Mouse (Mus musculus): Measurements from ENCODE around the gene Adamts12. TPM values are rescaled to one million over a fixed set of nuclear protein-coding genes. Genes with fewer than 3 reads are reported as not detected.
A peak's percentile ranks its signal among the peaks of the same experiment; 100 is the strongest.

The Adamts12 gene
- total and polyA plus RNA-seq, 2 experiments from 2014 or later: 0.58 to 5.4 TPM

DNA sequence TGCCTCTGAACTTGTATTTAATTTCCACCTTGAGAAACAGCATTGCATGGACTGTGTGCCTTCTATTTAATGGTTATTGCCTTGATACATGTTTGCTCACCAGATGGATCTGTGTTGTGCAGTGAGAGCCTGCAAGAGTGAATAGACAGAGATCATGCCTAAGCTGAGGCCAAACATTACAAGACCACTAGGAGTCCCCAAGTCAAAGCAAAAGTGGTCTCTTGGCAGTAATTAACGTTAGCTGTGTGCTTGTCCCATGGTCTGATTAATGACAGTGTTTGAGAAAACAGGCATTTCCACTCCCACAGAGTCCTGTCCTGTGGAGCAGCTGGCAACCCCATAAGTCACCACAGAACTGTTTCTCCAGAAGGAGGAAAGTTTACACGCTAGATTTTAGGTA, 96.2 kb downstream of the Adamts12 start:
- ATAC-seq: no peak
- H3K4me3 ChIP-seq (ENCODE audit: low read depth, low read length): no peak overlapping the region
- no peaks in the 10 kb centered on the region for H3K36me3 ChIP-seq (ENCODE audit: insufficient read depth)
- H3K27ac ChIP-seq (ENCODE audit: low read depth, low read length): no peak overlapping the region
- no peak overlapping the region for H3K4me2 ChIP-seq (ENCODE audit: low read depth)
- TF ChIP-seq CTCF (IDR thresholded peaks at IDR 0.05; ENCODE audit: low read depth): peak; percentile 30
- no peak overlapping the region for H3K9ac ChIP-seq
- H3K9me3 ChIP-seq (ENCODE audit: low read length): no peaks in the 10 kb centered on the region
- no peaks in the 10 kb centered on the region for H3K4me1 ChIP-seq (ENCODE audit: insufficient read depth)
- no peak for DNase-seq
- no peaks in the 10 kb centered on the region for H3K27me3 ChIP-seq (ENCODE audit: insufficient read depth, low read length)
- WGBS: 54% methylated on average over 2 of the region's 2 CpGs

DNA sequence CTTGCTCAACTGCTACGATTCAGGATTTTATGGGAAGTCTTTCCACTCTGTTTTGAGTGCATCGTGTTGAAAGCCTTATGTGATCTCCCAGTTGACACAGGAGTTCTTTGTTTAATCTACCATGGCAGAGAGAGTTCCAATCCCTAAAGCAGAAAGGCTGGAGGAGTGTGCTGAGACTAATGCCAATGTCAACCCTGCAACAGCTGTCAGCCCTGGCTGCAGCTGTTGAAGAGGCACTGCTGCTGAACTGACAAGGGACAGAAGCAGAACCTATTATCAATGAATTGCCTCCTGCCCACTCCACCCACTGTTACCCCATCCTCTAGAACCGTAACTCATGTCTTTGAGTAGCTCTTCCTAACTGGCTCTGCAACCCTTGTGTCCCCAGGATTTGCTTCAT, 101.3 kb downstream of the Adamts12 start:
- H3K9ac ChIP-seq: no peak overlapping the region
- no peak for ATAC-seq
- WGBS: 75% methylated on average over 3 of the region's 3 CpGs
- no peaks in the 10 kb centered on the region for H3K36me3 ChIP-seq (ENCODE audit: insufficient read depth)
- H3K4me3 ChIP-seq (ENCODE audit: low read depth, low read length): no peak overlapping the region
- no peak overlapping the region for H3K27ac ChIP-seq (ENCODE audit: low read depth, low read length)
- no peaks in the 10 kb centered on the region for H3K4me1 ChIP-seq (ENCODE audit: insufficient read depth)
- H3K9me3 ChIP-seq (ENCODE audit: low read length): no peaks in the 10 kb centered on the region
- no peak overlapping the region for H3K4me2 ChIP-seq (ENCODE audit: low read depth)
- no peak for TF ChIP-seq CTCF (IDR thresholded peaks at IDR 0.05; ENCODE audit: low read depth)
- H3K27me3 ChIP-seq (ENCODE audit: insufficient read depth, low read length): no peaks in the 10 kb centered on the region
- no peak for DNase-seq

DNA sequence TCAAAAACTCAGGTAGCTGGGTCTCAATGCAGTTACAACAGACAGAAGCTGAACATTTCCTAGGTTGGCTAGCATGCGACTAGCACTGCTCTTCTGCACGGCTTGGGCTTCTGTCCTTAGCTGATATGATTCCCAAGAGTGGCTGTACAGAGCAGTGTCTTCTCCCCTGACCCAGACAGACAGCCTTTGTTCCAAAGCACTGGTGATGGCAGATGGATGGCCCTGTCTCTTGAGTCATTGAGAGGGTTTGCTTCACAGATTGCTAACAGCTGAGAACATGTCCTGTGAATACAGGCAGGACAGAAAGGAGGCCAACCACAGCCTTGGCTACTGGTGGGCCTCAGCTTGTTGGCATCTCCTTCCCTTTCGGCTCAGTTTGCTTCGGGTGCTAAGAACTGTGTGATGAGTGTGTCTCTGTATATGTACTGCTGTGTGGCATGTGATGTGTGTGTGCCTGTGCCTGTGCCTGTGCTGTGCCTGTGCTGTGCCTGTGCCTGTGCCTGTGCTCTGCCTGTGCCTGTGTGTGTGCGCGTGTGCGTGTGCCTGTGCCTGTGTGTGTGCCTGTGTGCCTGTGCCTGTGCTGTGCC, 109.4 kb downstream of the Adamts12 start:
- H3K9me3 ChIP-seq (ENCODE audit: low read length): no peaks in the 10 kb centered on the region
- H3K27ac ChIP-seq (ENCODE audit: low read depth, low read length): no peak overlapping the region
- H3K27me3 ChIP-seq (ENCODE audit: insufficient read depth, low read length): no peaks in the 10 kb centered on the region
- H3K4me2 ChIP-seq (ENCODE audit: low read depth): no peak overlapping the region
- no peaks in the 10 kb centered on the region for H3K36me3 ChIP-seq (ENCODE audit: insufficient read depth)
- H3K4me3 ChIP-seq (ENCODE audit: low read depth, low read length): no peak overlapping the region
- 97% methylated on average over 7 of the region's 7 CpGs for WGBS
- H3K4me1 ChIP-seq (ENCODE audit: insufficient read depth): no peaks in the 10 kb centered on the region
- DNase-seq: no peak
- no peak for TF ChIP-seq CTCF (IDR thresholded peaks at IDR 0.05; ENCODE audit: low read depth)
- H3K9ac ChIP-seq: no peak overlapping the region
- no peak for ATAC-seq

DNA sequence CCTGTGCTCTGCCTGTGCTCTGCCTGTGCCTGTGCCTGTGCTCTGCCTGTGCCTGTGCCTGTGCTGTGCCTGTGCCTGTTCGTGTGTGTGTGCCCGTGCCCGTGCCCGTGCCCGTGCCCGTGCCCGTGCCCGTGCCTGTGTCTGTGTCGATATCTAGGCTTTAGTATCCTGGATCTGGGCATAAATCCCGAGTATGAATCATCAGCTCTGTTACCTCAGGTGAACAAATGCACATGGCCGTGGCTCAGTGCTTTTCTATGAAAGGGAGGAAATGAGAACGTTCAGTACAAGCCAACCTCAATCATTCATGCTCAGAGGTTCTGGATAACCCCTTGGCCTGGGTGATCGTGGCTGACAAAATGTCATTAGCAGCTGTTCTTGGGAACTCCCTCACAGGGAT, 110.3 kb downstream of the Adamts12 start:
- no peak overlapping the region for H3K27ac ChIP-seq (ENCODE audit: low read depth, low read length)
- 75% methylated on average over 13 of the region's 13 CpGs for WGBS
- ATAC-seq: no peak
- no peak for DNase-seq
- no peaks in the 10 kb centered on the region for H3K27me3 ChIP-seq (ENCODE audit: insufficient read depth, low read length)
- H3K9me3 ChIP-seq (ENCODE audit: low read length): no peaks in the 10 kb centered on the region
- H3K4me2 ChIP-seq (ENCODE audit: low read depth): no peak overlapping the region
- no peak for TF ChIP-seq CTCF (IDR thresholded peaks at IDR 0.05; ENCODE audit: low read depth)
- H3K4me1 ChIP-seq (ENCODE audit: insufficient read depth): no peaks in the 10 kb centered on the region
- H3K4me3 ChIP-seq (ENCODE audit: low read depth, low read length): no peak overlapping the region
- H3K36me3 ChIP-seq (ENCODE audit: insufficient read depth): no peaks in the 10 kb centered on the region
- no peak overlapping the region for H3K9ac ChIP-seq

DNA sequence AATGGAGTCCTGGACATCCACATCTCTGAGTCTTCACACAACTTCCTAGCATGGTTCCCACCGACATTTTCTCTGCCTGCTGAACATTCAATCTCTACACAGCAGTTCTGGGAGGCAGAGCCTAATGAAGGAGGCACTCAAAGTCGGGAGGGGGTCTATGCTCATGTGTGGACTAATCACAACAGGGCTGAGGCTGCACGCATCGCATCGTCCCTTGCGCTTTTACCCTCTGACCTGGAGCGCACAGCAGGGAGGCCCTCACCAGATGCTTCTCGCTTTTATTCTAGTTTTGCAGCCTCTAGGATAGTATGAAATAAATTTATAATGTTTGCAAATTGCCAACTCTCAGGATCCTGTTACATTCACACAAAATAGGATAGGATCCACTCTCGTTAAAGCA, 112.9 kb downstream of the Adamts12 start:
- no peaks in the 10 kb centered on the region for H3K36me3 ChIP-seq (ENCODE audit: insufficient read depth)
- ATAC-seq: no peak
- no peak overlapping the region for H3K9ac ChIP-seq
- no peaks in the 10 kb centered on the region for H3K9me3 ChIP-seq (ENCODE audit: low read length)
- no peak overlapping the region for H3K4me3 ChIP-seq (ENCODE audit: low read depth, low read length)
- no peaks in the 10 kb centered on the region for H3K27me3 ChIP-seq (ENCODE audit: insufficient read depth, low read length)
- no peak overlapping the region for H3K4me2 ChIP-seq (ENCODE audit: low read depth)
- 34% methylated on average over 9 of the region's 9 CpGs for WGBS
- H3K27ac ChIP-seq (ENCODE audit: low read depth, low read length): no peak overlapping the region
- no peak for DNase-seq
- no peaks in the 10 kb centered on the region for H3K4me1 ChIP-seq (ENCODE audit: insufficient read depth)
- no peak for TF ChIP-seq CTCF (IDR thresholded peaks at IDR 0.05; ENCODE audit: low read depth)

DNA sequence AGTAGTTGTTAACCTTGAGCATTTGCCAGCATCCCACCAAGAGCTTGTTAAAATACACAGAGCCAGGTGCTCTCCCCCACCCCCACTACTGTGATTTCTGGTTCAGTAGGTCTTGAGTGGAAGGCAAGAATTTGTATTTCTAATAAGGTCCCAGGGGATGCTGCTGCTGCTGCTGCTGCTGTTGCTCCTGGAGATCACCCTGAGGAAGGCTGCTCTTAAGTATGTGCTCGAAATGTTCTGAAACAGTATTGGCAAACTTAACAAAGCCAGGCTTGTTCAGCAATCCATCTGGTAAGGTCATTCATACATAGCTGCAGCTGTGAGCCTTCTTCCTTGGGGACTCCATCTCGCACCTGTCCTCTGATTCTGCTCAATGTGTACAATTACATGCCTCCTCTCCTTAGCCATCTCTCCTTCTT, 115.2 kb downstream of the Adamts12 start:
- no peak overlapping the region for H3K27ac ChIP-seq (ENCODE audit: low read depth, low read length)
- no peak overlapping the region for H3K4me3 ChIP-seq (ENCODE audit: low read depth, low read length)
- no peaks in the 10 kb centered on the region for H3K9me3 ChIP-seq (ENCODE audit: low read length)
- no peak overlapping the region for H3K4me2 ChIP-seq (ENCODE audit: low read depth)
- no peaks in the 10 kb centered on the region for H3K4me1 ChIP-seq (ENCODE audit: insufficient read depth)
- H3K9ac ChIP-seq: no peak overlapping the region
- H3K36me3 ChIP-seq (ENCODE audit: insufficient read depth): no peaks in the 10 kb centered on the region
- ATAC-seq (peak; percentile 42; the same call in 1 of the 2 replicates), DNase-seq (no peak)
- WGBS: 60% methylated on average over 2 of the region's 2 CpGs
- TF ChIP-seq CTCF (IDR thresholded peaks at IDR 0.05; ENCODE audit: low read depth): no peak
- no peaks in the 10 kb centered on the region for H3K27me3 ChIP-seq (ENCODE audit: insufficient read depth, low read length)

DNA sequence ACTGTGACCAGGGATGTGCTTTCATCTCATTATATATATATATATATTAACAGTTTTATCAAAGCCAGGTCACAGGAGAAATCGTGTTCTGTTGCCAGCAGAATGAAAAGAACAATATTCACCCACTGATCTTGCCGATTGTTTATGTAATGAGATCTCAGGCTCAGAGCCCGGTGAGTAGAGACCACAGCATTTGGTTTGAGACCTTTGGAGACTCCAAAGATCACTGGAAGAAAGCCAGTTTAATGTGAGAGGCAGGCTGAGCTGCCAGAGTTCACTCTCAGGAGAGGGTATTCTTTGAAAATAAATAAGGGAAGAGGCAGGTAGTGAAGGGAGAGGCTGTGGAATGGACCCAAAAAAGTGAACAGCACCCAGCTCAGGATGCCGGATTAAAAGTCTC, 122.1 kb downstream of the Adamts12 start:
- ATAC-seq (no peak), DNase-seq (no peak)
- TF ChIP-seq CTCF (IDR thresholded peaks at IDR 0.05; ENCODE audit: low read depth): no peak
- no peaks in the 10 kb centered on the region for H3K9me3 ChIP-seq (ENCODE audit: low read length)
- no peak overlapping the region for H3K27ac ChIP-seq (ENCODE audit: low read depth, low read length)
- WGBS: 62% methylated on average over 4 of the region's 4 CpGs
- H3K36me3 ChIP-seq (ENCODE audit: insufficient read depth): no peaks in the 10 kb centered on the region
- H3K27me3 ChIP-seq (ENCODE audit: insufficient read depth, low read length): no peaks in the 10 kb centered on the region
- no peak overlapping the region for H3K4me3 ChIP-seq (ENCODE audit: low read depth, low read length)
- H3K9ac ChIP-seq: no peak overlapping the region
- no peaks in the 10 kb centered on the region for H3K4me1 ChIP-seq (ENCODE audit: insufficient read depth)
- no peak overlapping the region for H3K4me2 ChIP-seq (ENCODE audit: low read depth)
